Mouse (Mus musculus): Measurements from ENCODE around the gene Zfp617.
"Not testable (repeated sequence)": the region's sequence is repeated elsewhere in the genome, so short reads cannot be mapped to it uniquely, and the experiment has no call there.

DNA sequence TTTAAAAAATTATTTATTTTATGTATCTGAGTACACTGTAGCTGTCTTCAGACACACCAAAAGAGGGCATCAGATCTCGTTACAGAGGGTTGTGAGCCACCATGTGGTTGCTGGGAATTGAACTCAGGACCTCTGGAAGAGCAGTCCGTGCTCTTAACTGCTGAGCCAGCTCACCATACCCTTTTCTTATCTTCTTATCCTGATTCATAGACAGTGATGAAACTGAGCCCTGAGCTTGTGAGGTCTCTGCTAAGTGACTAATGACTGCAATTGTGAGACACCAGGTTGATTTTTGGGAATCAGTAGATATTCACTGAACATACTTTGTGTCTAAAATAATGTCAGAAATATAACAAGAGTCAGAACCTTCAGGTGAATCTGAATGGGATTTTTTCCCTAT lies 29.6 kb downstream of the Zfp617 start:
- TF ChIP-seq CTCF, EP300 (IDR thresholded peaks at IDR 0.05; ENCODE audit: low read depth): not testable (repeated sequence)
